Mouse (Mus musculus): ENCODE results near the gene Rhoj. TPM values are rescaled to one million over a fixed set of nuclear protein-coding genes. Genes with fewer than 3 reads are reported as not detected.

Gene Rhoj
- total and polyA plus RNA-seq, 3 experiments = not detected

GRCm38 (mm10) chr12:75376126-75376525 is 68.0 kb downstream of the Rhoj start:
- Histone ChIP-seq H3K4me2 (ENCODE audit: insufficient read depth, low read depth, poor library complexity, severe bottlenecking) (no peak overlapping the region), H3K36me3 (replicated peaks in 1 of 2; ENCODE audit: control insufficient read depth in 1 of 2, insufficient read depth in 1 of 2, low read length in 1 of 2) (no peaks in the 10 kb centered on the region), H3K9ac (ENCODE audit: insufficient read depth, low read depth) (no peak overlapping the region), H3K4me1 (ENCODE audit: control insufficient read depth in 1 of 2, insufficient read depth in 2 of 2) (peaks cover 0 to 6% of the 10 kb centered on the region in 2 experiments; a peak in 2 of 4 replicates), H3K9me3 (replicated peaks; ENCODE audit: low read length) (no peaks in the 10 kb centered on the region), H3K27ac (ENCODE audit: insufficient read depth, low read depth) (no peak overlapping the region), H3K27me3 (replicated peaks) (no peaks in the 10 kb centered on the region), H3K4me3 (replicated peaks in 1 of 3; ENCODE audit: low read depth in 2 of 3, low read length in 2 of 3, poor library complexity in 1 of 3) (no peak overlapping the region), H3K79me2 (replicated peaks; ENCODE audit: control insufficient read depth, extremely low read depth, insufficient read depth, poor library complexity, severe bottlenecking) (no peaks in the 10 kb centered on the region)
- in situ Hi-C loops (cut with MboI; ENCODE audit: low pct_ligation_motif_present, low pct_unique_long_range_greater_than_20kb, low sequenced_read_pairs) (no loop called here), dilution Hi-C loops (cut with MboI; ENCODE audit: extremely low pct_ligation_motif_present, extremely low pct_unique_long_range_greater_than_20kb, low sequenced_read_pairs) (no loop called here)
- no peak for TF ChIP-seq ZNF384 (IDR thresholded peaks at IDR 0.05; ENCODE audit: low read depth, low read length)
- no peak for TF ChIP-seq NELFE (IDR thresholded peaks at IDR 0.05; ENCODE audit: low read depth, low read length)
- no peak for TF ChIP-seq UBTF (IDR thresholded peaks at IDR 0.05; ENCODE audit: low read depth, low read length)
- TF ChIP-seq USF2 (conservative IDR thresholded peaks at IDR 0.05; ENCODE audit: low read depth, low read length) = no peak
- no peak for TF ChIP-seq MAFK (IDR thresholded peaks at IDR 0.05; ENCODE audit: insufficient replicate concordance, low read length)
- no peak for TF ChIP-seq IRF4 (IDR thresholded peaks at IDR 0.05; ENCODE audit: low read depth, low read length)
- no peak for TF ChIP-seq JUN (IDR thresholded peaks at IDR 0.05; ENCODE audit: insufficient read depth, low read depth, low read length)
- TF ChIP-seq RAD21 (IDR thresholded peaks at IDR 0.05; ENCODE audit: low read depth, low read length) = no peak
- no peak for TF ChIP-seq TCF12 (IDR thresholded peaks at IDR 0.05; ENCODE audit: low read depth, low read length)
- TF ChIP-seq MYC (IDR thresholded peaks at IDR 0.05; ENCODE audit: low read depth, low read length) = no peak
- TF ChIP-seq E2F4 (IDR thresholded peaks at IDR 0.05; ENCODE audit: insufficient replicate concordance, low read depth, low read length) = no peak
- no peak for TF ChIP-seq EP300 (IDR thresholded peaks at IDR 0.05; ENCODE audit: low read length)
- TF ChIP-seq USF1 (IDR thresholded peaks at IDR 0.05; ENCODE audit: low read depth, low read length) = no peak
- no peak for TF ChIP-seq TBP (conservative IDR thresholded peaks at IDR 0.05; ENCODE audit: low read depth, low read length)
- TF ChIP-seq CHD2 (IDR thresholded peaks at IDR 0.05; ENCODE audit: low read length) = no peak
- no peak for DNase-seq (ENCODE audit: extremely low read depth)

- Histone ChIP-seq H3K27ac (ENCODE audit: insufficient read depth, low read depth) (no peak overlapping the region), H3K9ac (ENCODE audit: insufficient read depth, low read depth) (no peak overlapping the region), H3K4me1 (ENCODE audit: control insufficient read depth in 1 of 2, insufficient read depth in 2 of 2) (no peaks in the 10 kb centered on the region), H3K9me3 (replicated peaks; ENCODE audit: low read length) (no peaks in the 10 kb centered on the region), H3K4me2 (ENCODE audit: insufficient read depth, low read depth, poor library complexity, severe bottlenecking) (no peak overlapping the region), H3K79me2 (replicated peaks; ENCODE audit: control insufficient read depth, extremely low read depth, insufficient read depth, poor library complexity, severe bottlenecking) (no peaks in the 10 kb centered on the region), H3K4me3 (replicated peaks in 1 of 3; ENCODE audit: low read depth in 2 of 3, low read length in 2 of 3, poor library complexity in 1 of 3) (no peak overlapping the region), H3K36me3 (replicated peaks in 1 of 2; ENCODE audit: control insufficient read depth in 1 of 2, insufficient read depth in 1 of 2, low read length in 1 of 2) (no peaks in the 10 kb centered on the region), H3K27me3 (replicated peaks) (no peaks in the 10 kb centered on the region)
- no peak for DNase-seq (ENCODE audit: extremely low read depth)
- in situ Hi-C loops (cut with MboI; ENCODE audit: low pct_ligation_motif_present, low pct_unique_long_range_greater_than_20kb, low sequenced_read_pairs) (no loop called here), dilution Hi-C loops (cut with MboI; ENCODE audit: extremely low pct_ligation_motif_present, extremely low pct_unique_long_range_greater_than_20kb, low sequenced_read_pairs) (no loop called here)
- TF ChIP-seq PAX5 (IDR thresholded peaks at IDR 0.05; ENCODE audit: low read length) (no peak), E2F4 (IDR thresholded peaks at IDR 0.05; ENCODE audit: insufficient replicate concordance, low read depth, low read length) (no peak), BHLHE40 (IDR thresholded peaks at IDR 0.05; ENCODE audit: low read depth, low read length) (no peak), CHD1 (IDR thresholded peaks at IDR 0.05; ENCODE audit: low read depth, low read length) (no peak), TBP (conservative IDR thresholded peaks at IDR 0.05; ENCODE audit: low read depth, low read length) (no peak), MYC (IDR thresholded peaks at IDR 0.05; ENCODE audit: low read depth, low read length) (no peak), ZNF384 (IDR thresholded peaks at IDR 0.05; ENCODE audit: low read depth, low read length) (no peak), ELF1 (IDR thresholded peaks at IDR 0.05; ENCODE audit: low read depth, low read length) (no peak), HCFC1 (IDR thresholded peaks at IDR 0.05; ENCODE audit: low read depth, low read length) (no peak), USF2 (conservative IDR thresholded peaks at IDR 0.05; ENCODE audit: low read depth, low read length) (no peak), ZC3H11A (IDR thresholded peaks at IDR 0.05; ENCODE audit: low read depth, low read length) (no peak), SMC3 (IDR thresholded peaks at IDR 0.05; ENCODE audit: low read depth, low read length) (no peak), CHD2 (IDR thresholded peaks at IDR 0.05; ENCODE audit: low read length) (no peak), MEF2A (IDR thresholded peaks at IDR 0.05; ENCODE audit: borderline replicate concordance, low read depth, low read length) (no peak), TCF12 (IDR thresholded peaks at IDR 0.05; ENCODE audit: low read depth, low read length) (no peak), GABPA (IDR thresholded peaks at IDR 0.05; ENCODE audit: insufficient replicate concordance, low read depth, low read length) (no peak), POLR2AphosphoS2 (IDR thresholded peaks at IDR 0.05; ENCODE audit: low read depth, low read length) (no peak), ETS1 (conservative IDR thresholded peaks at IDR 0.05; ENCODE audit: low read depth, low read length) (no peak), POLR2A (IDR thresholded peaks at IDR 0.05; ENCODE audit: low read depth, low read length) (no peak)
These were observed 78.6 kb downstream of the Rhoj start for GRCm38 (mm10) chr12:75386731-75387130.
